Mouse (Mus musculus): ENCODE results near the gene 9930021J03Rik. TPM values are rescaled to one million over a fixed set of nuclear protein-coding genes. Genes with fewer than 3 reads are reported as not detected.

9930021J03Rik gene
- total RNA-seq, 4 experiments from 2014 or later = 10.3 to 15.2 (median 12.9) TPM

- DNase-seq (ENCODE audit: low spot score) = no peak
Measured at GRCm38 (mm10) chr19:29810022-29810421, 4.2 kb upstream of the 9930021J03Rik start.

- DNase-seq (ENCODE audit: low spot score) = peak; percentile 47
Measured at GRCm38 (mm10) chr19:29805101-29805916, 480 bp downstream of the 9930021J03Rik start.

- DNase-seq (ENCODE audit: low spot score) = no peak
Measured at GRCm38 (mm10) chr19:29803946-29804345, 1.8 kb downstream of the 9930021J03Rik start.

DNA sequence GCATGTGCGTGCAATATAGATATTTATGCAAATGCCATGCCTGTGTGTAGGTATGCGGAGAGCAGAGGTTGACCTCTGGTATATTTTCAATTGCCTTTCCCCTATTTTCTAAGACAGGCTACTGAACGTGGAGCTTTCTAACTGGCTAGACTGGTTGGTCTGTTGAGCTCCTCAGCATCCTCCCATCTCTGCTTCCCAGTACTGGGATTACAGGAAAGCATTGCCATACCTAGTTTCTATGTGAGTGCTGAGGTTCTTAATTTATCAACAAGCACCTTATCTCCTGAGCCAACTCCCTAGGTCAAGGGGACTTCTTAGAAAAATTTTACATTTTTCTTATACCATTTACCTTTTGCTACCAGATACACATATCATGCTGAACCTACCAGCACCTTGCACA is 8.4 kb downstream of the 9930021J03Rik start:
- no peak for DNase-seq (ENCODE audit: low spot score)

DNA sequence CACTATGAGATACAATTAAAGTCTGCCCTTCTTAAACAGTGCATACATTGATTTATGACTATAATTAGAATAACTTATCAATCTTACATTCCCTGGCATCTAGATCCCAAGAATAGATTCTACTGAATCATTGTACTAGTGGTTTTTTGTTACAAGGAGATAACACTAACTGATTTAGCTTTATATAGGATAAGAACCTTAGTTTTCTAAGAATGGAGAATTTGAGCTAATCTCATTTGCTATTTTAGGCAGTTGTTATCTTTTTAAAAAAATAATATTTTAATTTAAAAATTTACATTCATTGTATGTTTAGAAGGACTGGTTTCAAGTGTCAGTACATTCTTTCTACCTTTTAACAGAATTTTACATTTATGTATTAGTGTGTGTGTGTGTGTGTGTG is 17.8 kb downstream of the 9930021J03Rik start:
- no peak for DNase-seq (ENCODE audit: low spot score)

DNA sequence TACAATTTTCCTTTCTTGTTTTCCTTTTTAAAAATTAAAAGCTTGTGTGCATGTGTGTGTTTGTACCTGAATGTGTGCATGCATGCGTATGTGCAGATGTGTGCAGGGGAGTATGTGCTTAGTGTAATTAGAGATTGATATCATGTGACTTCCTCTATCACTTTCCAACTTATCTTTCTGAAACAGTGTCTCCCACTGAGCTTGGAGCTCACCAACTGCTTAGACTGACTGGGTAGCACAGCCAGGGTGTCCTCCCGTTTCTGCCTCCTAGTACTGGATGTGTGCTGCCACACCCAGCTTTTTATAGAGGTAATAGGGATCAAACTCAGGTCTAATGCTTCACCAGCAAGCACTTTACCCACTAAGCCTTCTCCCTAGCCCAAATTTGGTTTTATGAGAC is 22.9 kb downstream of the 9930021J03Rik start:
- DNase-seq (ENCODE audit: low spot score) = no peak

DNA sequence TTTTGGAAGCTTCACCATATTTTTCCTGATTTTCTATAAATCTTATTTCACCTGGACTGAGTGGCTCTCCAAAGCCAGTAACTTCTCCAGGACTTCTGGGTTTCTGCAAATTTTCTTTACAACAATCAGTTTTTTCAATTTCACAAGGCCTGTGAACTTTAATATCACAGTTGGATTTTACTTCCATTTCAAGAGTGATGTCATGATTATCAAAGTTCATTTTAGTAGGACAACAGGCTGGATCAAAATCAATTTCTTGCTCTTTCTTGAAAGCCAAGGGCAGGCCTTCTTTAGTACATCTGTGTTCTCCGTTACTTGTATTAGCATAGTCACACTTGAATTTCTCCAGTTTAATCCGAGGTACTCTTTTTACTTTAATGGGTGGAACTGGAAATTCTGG is 51.9 kb downstream of the 9930021J03Rik start:
- no peak for DNase-seq (ENCODE audit: low spot score)

DNA sequence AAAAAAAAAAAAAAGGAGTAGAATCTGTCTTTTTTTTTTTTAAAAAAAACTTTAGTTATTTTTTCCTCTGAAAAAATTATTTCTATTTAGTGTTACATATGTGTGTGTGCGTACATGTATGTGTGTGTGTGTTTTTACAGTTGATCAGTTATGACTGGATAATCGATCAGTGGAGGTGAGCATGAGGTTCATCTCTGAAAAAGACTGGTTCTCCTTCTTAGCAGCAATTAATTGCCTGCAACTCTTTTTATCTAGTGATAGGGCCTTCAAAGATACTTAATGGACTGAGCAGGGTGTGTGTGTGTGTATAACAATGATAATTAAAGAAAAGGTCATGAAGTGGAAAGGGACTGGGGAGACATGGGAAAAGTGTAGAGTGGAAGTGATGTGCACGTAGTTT is 54.8 kb downstream of the 9930021J03Rik start:
- DNase-seq (ENCODE audit: low spot score) = no peak

DNA sequence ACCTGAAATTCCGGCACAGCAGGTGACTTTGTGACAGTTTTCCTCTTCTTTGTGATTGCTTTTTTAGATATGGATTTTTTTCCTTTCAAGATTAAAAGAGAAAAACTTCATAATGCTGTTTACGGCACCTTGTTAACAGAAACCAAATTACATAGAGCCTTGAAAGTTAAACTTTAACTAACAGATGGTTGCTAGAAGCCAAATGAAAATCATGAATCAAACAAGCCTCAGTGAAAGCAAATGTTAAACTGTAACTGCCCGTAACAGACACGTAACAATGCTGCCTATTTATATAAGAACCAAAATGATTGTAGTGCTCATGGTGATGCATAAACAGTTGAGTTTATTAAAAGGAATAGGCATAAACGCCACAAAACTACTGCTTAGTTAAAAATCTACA is 62.3 kb downstream of the 9930021J03Rik start:
- DNase-seq (ENCODE audit: low spot score) = no peak

- DNase-seq (ENCODE audit: low spot score) = no peak
Measured at GRCm38 (mm10) chr19:29740661-29741060, 65.1 kb downstream of the 9930021J03Rik start.

DNA sequence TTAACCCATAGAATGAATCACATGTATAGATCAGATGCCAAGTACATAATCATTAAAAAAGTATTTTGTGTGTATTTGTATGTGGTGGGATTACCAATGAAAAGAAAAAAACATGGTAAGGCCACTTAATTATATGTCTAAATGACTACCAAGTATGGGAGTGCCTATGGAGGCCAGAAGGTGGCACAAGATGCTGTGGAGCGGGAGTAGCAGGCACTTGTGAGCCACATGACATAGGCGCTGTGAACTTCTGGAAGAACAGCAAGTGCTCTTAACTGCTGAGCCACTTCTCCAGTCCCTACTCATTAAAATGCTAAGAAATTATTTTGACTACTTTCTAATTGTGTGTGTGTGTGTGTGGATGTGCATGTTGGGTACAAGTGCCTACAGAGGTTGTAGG is 66.2 kb downstream of the 9930021J03Rik start:
- DNase-seq (ENCODE audit: low spot score) = no peak

DNA sequence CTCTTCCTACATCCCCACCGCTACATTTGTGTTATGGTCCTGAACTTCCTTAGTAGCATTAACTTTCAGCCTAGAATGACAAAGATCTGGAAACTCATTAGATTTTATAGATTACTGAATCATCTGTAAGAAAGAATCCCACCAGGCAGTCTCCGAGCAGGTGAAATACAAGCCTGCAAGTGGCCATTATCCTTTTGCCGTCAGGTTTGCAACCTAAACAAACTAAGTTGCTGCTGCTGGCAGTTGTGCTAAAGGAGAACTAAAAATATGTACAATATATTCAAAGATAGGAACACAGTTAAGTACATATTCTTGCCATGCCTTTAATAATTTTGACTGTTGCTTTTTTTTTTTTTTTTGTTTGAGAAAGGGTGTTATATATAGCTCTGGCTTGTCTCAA is 70.4 kb downstream of the 9930021J03Rik start:
- DNase-seq (ENCODE audit: low spot score) = no peak

DNA sequence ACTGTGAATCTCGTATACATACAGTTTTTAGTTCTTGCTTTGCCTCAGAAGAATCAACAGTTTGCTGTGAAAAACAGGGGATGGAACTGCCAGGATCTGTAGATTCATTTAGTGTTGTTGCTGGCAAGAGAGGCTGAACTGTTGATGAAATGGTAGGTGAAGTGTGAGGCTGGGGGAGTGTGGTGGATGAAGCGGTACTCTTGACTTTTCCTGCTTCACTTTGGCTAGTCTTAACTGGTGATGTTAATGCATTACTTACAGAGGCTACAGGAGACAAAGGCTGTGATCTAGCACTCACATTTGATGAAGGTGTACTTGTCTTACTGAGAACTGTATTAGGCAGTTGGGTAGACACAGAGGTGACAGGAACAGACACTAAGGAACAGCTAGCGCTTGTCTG is 87.3 kb downstream of the 9930021J03Rik start:
- no peak for DNase-seq (ENCODE audit: low spot score)

DNA sequence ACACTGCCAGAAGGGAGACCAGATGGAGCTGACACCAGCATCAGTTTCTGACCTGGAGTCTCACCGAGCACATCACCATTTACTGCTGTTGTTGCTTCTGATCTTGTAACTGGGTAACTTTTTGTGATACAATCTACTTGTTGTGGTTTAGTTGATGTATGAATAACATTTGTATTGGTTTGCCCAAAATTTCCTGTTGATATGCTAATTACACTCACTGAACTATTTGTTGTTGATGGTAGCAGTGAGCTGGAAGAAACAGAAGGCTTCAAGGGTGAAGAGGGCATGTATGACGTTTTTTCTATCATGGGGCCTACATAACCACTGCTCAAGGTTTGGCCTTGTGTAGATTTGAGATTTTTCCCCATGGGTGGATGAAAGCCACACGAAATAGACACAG is 87.9 kb downstream of the 9930021J03Rik start:
- no peak for DNase-seq (ENCODE audit: low spot score)

- DNase-seq (ENCODE audit: low spot score) = no peak
Measured at GRCm38 (mm10) chr19:29713451-29713850, 92.3 kb downstream of the 9930021J03Rik start.

DNA sequence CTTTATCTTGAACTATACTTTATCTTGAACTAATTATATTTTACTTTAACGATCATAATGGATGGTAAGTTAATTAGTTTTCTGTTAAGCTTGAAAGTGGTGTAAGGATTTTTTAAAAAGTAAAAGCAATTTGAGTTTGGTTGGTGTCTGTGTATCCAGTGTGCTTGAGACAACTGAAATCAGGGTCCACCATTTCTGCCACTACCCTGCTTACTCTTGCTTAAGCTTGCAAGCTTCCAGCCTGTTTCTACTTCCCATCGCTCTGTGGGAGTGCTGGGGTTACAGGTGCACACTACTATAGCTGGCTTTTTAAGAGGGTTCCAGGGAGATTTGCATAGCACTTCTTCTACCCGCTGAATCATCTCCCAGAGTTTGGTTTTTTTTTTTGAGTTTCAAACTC is 96.3 kb downstream of the 9930021J03Rik start:
- DNase-seq (ENCODE audit: low spot score) = no peak

- no peak for DNase-seq (ENCODE audit: low spot score)
Measured at GRCm38 (mm10) chr19:29708461-29708860, 97.3 kb downstream of the 9930021J03Rik start.

DNA sequence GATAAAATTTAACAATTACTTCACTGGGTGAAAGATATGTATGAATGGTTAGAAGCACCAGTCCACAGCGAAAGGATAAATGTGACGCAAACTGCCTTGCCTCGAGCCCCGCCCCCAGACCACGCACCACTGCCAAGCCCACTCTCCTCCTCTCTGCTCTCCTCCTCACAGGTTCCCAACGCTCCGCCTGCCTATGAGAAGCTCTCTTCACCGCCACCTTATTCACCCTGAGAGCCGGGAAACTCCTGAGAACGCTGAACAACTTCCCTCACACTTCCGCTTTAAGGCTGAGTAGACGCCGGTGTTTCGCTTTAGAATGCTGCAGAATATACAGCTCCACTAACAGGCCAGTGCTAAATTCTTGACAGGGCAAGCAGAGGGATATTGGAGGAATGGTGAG is 97.8 kb downstream of the 9930021J03Rik start:
- no peak for DNase-seq (ENCODE audit: low spot score)

GRCm38 (mm10) chr19:29707314-29707898 is 98.4 kb downstream of the 9930021J03Rik start:
- no peak for DNase-seq (ENCODE audit: low spot score)

DNA sequence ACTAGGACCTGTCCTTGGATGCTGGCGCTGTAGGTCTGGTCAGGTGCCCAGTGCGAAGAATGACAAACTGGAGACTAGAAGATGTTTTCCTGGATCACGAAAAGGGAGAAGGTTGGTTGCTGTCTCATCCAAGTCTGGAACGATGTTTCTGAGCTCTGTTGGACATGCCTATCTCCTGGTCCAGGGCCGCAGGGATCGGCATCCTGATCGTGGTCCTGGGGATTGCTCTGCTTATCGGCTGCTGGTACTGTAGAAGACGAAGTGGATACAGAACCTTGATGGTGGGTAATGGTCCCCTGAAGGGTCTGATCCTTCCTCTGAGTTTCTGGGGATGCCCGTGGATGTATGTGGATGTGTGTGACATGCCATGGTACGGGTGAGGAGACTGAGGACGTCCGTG is 101.4 kb downstream of the 9930021J03Rik start:
- no peak for DNase-seq (ENCODE audit: low spot score)

DNA sequence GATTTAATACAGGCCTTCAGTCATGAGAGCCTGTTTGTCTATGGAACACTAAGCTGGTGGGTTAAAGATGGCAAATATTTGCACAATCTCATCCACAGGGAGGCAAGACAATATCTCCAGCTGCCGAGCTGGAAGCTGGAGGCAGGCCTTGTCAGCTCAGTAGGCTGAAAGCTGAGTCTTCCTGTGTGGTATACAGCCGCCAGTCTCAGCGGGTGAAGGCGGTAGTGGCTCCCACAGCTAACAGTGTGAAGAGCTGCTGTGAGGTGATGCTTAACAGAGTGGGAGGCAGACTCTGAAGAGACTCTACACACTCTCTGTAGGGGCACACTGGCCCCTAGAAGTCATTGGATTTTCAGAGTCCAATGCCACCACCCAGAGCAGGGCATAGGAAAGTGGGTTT is 104.1 kb downstream of the 9930021J03Rik start:
- no peak for DNase-seq (ENCODE audit: low spot score)

GRCm38 (mm10) chr19:29697245-29697874 is 108.4 kb downstream of the 9930021J03Rik start, which contains the start of gene Mlana:
Mlana (plus strand) TSS chr19:29697824.
- no peak for DNase-seq (ENCODE audit: low spot score)

GRCm38 (mm10) chr19:29696840-29697239 is 108.9 kb downstream of the 9930021J03Rik start:
- no peak for DNase-seq (ENCODE audit: low spot score)
